ENCODE assay signal across 14 mouse cellular contexts in genomic region chr17:49792217-49792743, GRCm38 (mm10).
"Had no signal": no experiment of that assay in that cellular context is flagged by ENCODE, and none has a peak within 500 bp of the region (broad histone marks: within the 10 kb centered on the region; RNA-seq: fewer than 3 reads in every experiment).

No protein-coding gene starts in this region.

- H3K9ac ChIP-seq: kidney, embryonic 15.5 days; liver, embryonic 14.5 days; neural tube, embryonic 12.5 days had no signal

- DNase-seq: kidney, adult 2 months; kidney, postnatal 14 days; lung, adult 18-20 months; lung, postnatal 36 days; midbrain, embryonic 14.5 days; retina, postnatal 1 day; right cerebral cortex, postnatal 4 days; spleen, adult 18-20 months; thymus, postnatal 36 days had no signal

- H3K27me3 ChIP-seq: kidney, embryonic 15.5 days; neural tube, embryonic 12.5 days had no signal

- ATAC-seq: intestine, embryonic 16.5 days had no signal

- H3K4me1 ChIP-seq: neural tube, embryonic 12.5 days had no signal

- H3K27ac ChIP-seq: kidney, embryonic 15.5 days; left cerebral cortex, adult 2 months; liver, embryonic 14.5 days; neural tube, embryonic 12.5 days had no signal

- H3K36me3 ChIP-seq: kidney, embryonic 15.5 days; neural tube, embryonic 12.5 days had no signal

- H3K4me2 ChIP-seq: kidney, embryonic 15.5 days; neural tube, embryonic 12.5 days had no signal

- H3K4me3 ChIP-seq: kidney, embryonic 15.5 days; left cerebral cortex, adult 2 months; neural tube, embryonic 12.5 days had no signal

- H3K9me3 ChIP-seq: kidney, embryonic 15.5 days; neural tube, embryonic 12.5 days had no signal
